Mouse (Mus musculus) ES-Bruce4 (cell line): ENCODE measurements around the gene Cog2.

Experiments
- CTCF ChIP-seq: IDR thresholded peaks from one replicate; pipeline ENCODE4 v1.8.1; 2011; ENCODE audit warnings: low read depth, low read length
- EP300 ChIP-seq: IDR thresholded peaks from 2 replicates; pipeline ENCODE4 v1.6.1; 2011; ENCODE audit warnings: low read depth, low read length; ENCODE audit not compliant: insufficient read depth
- POLR2A ChIP-seq: IDR thresholded peaks from one replicate; pipeline ENCODE4 v1.8.1; 2011; ENCODE audit warnings: low read length; ENCODE audit not compliant: insufficient read depth

GRCm38 (mm10) chr8:124530996-124531395 is 10.4 kb downstream of the Cog2 start:
- TF ChIP-seq CTCF, result no peak
- no peak for TF ChIP-seq POLR2A
- no peak for TF ChIP-seq EP300
